Mouse (Mus musculus): Measurements from ENCODE around the gene 4921524J17Rik. TPM values are rescaled to one million over a fixed set of nuclear protein-coding genes. Genes with fewer than 3 reads are reported as not detected.

4921524J17Rik gene
- polyA plus RNA-seq, 1 experiment, result 28.9 TPM

DNA sequence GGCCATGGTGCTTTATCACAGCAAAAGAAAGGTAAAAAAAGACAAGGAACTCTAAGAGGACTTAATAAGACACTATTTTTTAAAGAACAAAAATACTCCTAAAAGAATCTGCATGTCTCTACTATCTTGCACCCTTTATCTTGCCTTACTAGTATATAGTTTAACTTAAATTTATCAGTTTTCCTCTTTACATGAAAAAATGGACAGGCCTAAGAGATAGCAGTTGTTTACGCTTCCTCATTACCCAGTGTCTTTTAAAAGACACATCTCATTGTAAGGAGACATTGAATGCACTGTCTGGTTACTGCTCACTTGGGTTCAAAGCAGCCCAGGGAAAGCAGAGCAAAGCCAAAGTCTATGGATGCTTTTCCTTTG, 60.2 kb downstream of the 4921524J17Rik start:
- H3K4me1 ChIP-seq (ENCODE audit: control insufficient read depth, insufficient read depth, low read length), result peaks cover 4% of the 10 kb centered on the region; the same call in 1 of the 2 replicates

DNA sequence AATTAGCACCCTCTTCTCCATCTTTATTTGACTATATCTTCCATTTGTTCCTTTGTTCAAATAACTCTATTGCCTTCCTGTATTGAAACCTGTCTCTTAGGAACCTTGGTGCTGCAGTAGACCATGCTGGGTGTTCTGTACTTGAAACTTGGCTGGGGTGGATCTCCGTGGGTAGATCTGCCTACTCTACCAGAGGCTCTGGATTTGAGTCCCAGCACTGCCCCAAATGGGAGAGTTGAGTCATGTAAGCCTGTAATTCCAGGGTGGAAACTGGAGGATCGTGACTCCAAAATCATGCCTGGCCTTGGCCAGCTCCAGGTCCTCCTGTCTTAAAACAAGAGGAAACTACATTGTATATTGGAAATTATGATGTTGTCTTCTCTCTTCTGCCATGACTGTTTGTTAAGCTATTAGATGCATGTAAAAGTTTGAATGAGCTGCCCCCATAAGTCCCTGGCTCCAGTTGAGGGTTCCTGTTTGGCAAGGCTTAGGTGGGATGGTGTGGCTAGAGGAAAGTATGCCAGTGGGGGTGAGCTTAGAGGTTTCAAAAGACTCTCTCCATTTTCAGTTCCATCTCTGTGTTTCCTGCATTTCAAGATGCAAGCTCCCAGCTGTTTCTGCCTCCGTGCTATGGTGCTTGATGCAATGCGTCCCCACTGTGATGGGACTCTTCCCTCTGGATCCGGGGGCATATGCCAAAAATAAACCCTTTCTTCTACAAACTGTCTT, 60.7 kb downstream of the 4921524J17Rik start:
- peaks cover 4% of the 10 kb centered on the region; the same call in 1 of the 2 replicates for H3K4me1 ChIP-seq (ENCODE audit: control insufficient read depth, insufficient read depth, low read length)
- TF ChIP-seq POLR2A (IDR thresholded peaks at IDR 0.05; ENCODE audit: borderline replicate concordance, low read depth, low read length), result no peak
- no peak for TF ChIP-seq CTCF (IDR thresholded peaks at IDR 0.05; ENCODE audit: low read depth, low read length)

More for the DNA sequence above, 60.2 kb downstream of the 4921524J17Rik start:
- no peak overlapping the region for H3K27ac ChIP-seq (ENCODE audit: insufficient read depth, low read depth, low read length)
- TF ChIP-seq POLR2A (IDR thresholded peaks at IDR 0.05; ENCODE audit: borderline replicate concordance, low read depth, low read length) (no peak), CTCF (IDR thresholded peaks at IDR 0.05; ENCODE audit: low read depth, low read length) (no peak)
- no peak overlapping the region for H3K4me3 ChIP-seq (ENCODE audit: insufficient read depth, low read length)

DNA sequence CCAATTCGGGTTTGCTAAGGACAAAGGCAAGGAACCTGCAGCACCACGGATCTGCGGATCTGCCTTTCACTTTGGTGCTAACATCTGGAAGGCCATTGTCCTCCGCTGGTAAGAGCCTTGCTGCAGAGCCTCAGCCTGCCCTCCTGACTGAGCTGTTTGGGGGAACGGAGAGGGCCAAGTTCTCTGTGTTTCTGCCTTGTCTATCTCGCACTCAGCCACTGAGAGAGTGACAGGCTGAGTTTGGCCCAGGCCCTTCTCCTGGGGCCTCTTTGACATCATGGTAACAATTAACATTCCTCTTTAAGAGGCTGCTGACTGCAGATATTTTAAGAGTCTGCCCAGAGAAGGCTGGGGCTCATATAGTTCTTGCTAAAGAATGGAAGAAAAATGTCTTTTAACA, 67.5 kb downstream of the 4921524J17Rik start:
- Histone ChIP-seq H3K4me1 (ENCODE audit: control insufficient read depth, insufficient read depth, low read length) (no peaks in the 10 kb centered on the region), H3K4me3 (ENCODE audit: insufficient read depth, low read length) (no peak overlapping the region), H3K27ac (ENCODE audit: insufficient read depth, low read depth, low read length) (no peak overlapping the region)
- no peak for TF ChIP-seq POLR2A (IDR thresholded peaks at IDR 0.05; ENCODE audit: borderline replicate concordance, low read depth, low read length)
- TF ChIP-seq CTCF (IDR thresholded peaks at IDR 0.05; ENCODE audit: low read depth, low read length), result no peak

More for the DNA sequence above, 60.7 kb downstream of the 4921524J17Rik start:
- H3K4me3 ChIP-seq (ENCODE audit: insufficient read depth, low read length), result no peak overlapping the region
- H3K27ac ChIP-seq (ENCODE audit: insufficient read depth, low read depth, low read length), result no peak overlapping the region

DNA sequence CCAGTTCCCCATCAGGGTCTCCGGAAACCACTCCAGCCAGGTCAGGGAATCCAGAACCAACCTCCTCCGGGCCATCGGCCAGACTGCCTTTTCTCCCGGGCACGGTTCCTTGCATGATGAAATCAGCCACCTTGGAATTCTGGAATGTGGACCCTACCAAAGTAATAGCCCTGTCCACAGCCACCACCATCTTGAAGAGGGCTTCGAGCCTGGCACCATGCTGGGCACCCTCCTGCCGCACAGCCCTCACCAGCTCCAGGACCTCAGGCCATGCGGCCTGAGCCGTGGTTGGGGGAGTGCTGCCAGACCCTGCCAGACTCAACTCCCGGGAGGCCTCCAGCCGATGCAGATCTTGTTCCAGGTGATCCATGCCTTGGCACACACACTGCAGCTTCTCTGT, 68.0 kb downstream of the 4921524J17Rik start:
- TF ChIP-seq CTCF (IDR thresholded peaks at IDR 0.05; ENCODE audit: low read depth, low read length) (no peak), POLR2A (IDR thresholded peaks at IDR 0.05; ENCODE audit: borderline replicate concordance, low read depth, low read length) (no peak)
- Histone ChIP-seq H3K4me1 (ENCODE audit: control insufficient read depth, insufficient read depth, low read length) (no peaks in the 10 kb centered on the region), H3K27ac (ENCODE audit: insufficient read depth, low read depth, low read length) (no peak overlapping the region), H3K4me3 (ENCODE audit: insufficient read depth, low read length) (no peak overlapping the region)

DNA sequence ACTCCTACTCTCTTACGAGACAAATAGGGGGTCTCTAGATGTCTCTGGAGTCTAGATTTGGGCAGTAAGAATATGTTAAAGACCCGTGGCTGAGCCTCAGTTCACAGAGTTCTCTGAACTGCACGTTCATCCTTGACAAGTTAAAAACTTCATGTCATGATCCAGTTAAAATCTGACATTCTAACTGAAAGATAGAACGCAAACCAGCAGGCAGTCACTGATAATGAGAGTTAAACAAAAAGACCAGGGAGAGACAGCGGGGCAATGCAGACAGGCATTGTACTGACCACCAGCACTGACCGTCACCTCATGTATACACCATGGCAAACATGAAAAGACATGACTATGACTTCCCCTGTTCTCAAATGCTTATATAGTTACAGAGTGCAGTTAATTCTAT, 69.2 kb downstream of the 4921524J17Rik start:
- Histone ChIP-seq H3K4me3 (ENCODE audit: insufficient read depth, low read length) (no peak overlapping the region), H3K4me1 (ENCODE audit: control insufficient read depth, insufficient read depth, low read length) (no peaks in the 10 kb centered on the region), H3K27ac (ENCODE audit: insufficient read depth, low read depth, low read length) (no peak overlapping the region)
- no peak for TF ChIP-seq POLR2A (IDR thresholded peaks at IDR 0.05; ENCODE audit: borderline replicate concordance, low read depth, low read length)
- no peak for TF ChIP-seq CTCF (IDR thresholded peaks at IDR 0.05; ENCODE audit: low read depth, low read length)

DNA sequence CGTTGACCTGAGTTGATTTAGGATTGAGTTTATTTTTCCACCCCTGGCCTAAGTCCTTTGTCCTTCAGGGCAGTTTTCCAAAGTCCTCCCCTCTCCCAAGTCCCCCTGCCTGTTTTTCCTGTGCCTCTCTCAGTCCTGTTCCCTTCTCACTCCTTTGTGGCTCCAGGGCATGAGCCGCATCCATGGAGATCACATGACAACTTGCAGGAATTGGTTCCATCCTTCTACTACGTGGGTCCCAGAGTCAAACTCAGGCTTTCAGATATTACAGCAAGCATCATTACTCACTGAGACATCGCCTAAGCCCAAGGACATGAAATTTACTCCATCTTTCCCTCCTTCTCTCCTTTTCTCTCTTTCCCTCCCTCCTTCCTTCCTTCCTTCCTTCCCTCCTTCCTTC, 70.4 kb downstream of the 4921524J17Rik start:
- no peak for TF ChIP-seq CTCF (IDR thresholded peaks at IDR 0.05; ENCODE audit: low read depth, low read length)
- TF ChIP-seq POLR2A (IDR thresholded peaks at IDR 0.05; ENCODE audit: borderline replicate concordance, low read depth, low read length), result no peak
- Histone ChIP-seq H3K27ac (ENCODE audit: insufficient read depth, low read depth, low read length) (no peak overlapping the region), H3K4me3 (ENCODE audit: insufficient read depth, low read length) (no peak overlapping the region), H3K4me1 (ENCODE audit: control insufficient read depth, insufficient read depth, low read length) (no peaks in the 10 kb centered on the region)

Other genes with a start within 250 kb of the 4921524J17Rik start
- not detected in 2 replicates for gene Olfr371, start 206.8 kb downstream of the 4921524J17Rik start, polyA plus RNA-seq (2012; ENCODE audit: insufficient read depth, insufficient read length, missing spikeins)
- gene Orc6, start 133.2 kb downstream of the 4921524J17Rik start, polyA plus RNA-seq (2012; ENCODE audit: insufficient read depth, insufficient read length, missing spikeins), result 22.8 and 23.5 TPM in 2 replicates
- 98.0 and 108 TPM in 2 replicates for gene Vps35, start 133.0 kb downstream of the 4921524J17Rik start, polyA plus RNA-seq (2012; ENCODE audit: insufficient read depth, insufficient read length, missing spikeins)
- gene Mylk3, start 46.5 kb downstream of the 4921524J17Rik start, polyA plus RNA-seq (2012; ENCODE audit: insufficient read depth, insufficient read length, missing spikeins), result not detected in 2 replicates
- 6.1 and 7.4 TPM in 2 replicates for gene Gpt2, start 59.7 kb upstream of the 4921524J17Rik start, polyA plus RNA-seq (2012; ENCODE audit: insufficient read depth, insufficient read length, missing spikeins)
- gene Dnaja2, start 122.5 kb upstream of the 4921524J17Rik start, polyA plus RNA-seq (2012; ENCODE audit: insufficient read depth, insufficient read length, missing spikeins), result 85.5 and 107 TPM in 2 replicates